Mouse (Mus musculus): ENCODE measurements around the gene Cd40.

The Cd40 gene

DNA sequence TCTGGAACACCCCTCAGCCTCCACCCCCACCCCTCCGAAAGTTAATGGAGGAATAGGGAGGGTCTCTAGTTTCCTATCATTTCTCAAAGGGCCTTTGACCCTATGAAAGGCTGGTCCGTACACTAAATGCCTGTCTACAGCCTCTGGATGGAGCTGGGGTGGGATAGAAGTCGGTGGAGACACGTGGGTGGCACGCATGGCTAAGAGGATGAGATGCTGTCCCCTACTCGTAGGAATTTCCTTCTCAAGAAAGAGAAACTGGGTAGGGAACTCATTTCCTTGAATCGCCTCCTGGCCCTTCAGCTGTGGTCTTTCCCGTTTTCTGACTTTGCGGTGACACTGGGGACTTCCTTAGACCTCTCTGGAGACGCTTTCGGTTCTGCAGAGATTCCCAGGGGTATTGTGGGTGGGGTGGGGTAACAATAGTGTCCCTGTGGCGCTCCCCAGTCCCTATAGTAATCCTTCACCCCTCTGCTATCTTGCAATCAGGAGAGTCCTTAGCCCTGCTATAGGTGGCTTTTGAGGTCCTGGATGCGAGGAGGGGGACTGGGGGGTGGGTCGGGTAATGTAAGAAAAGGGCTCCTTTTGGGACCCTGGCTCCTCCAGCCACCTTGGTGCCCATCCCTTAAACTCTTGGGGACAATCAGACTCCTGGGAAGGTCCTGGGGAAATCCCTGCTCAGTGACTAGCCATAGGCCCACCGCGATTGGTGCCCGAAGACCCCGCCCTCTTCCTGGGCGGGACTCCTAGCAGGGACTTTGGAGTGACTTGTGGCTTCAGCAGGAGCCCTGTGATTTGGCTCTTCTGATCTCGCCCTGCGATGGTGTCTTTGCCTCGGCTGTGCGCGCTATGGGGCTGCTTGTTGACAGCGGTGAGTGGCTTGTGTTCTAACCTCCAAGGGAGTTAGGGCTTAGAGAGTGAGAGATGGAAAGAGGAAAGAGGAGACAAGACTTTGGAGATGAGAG is at the start of gene Cd40:
TSS of gene Cd40 (plus strand) at position 740 of the 965 bp plus-strand sequence.
- peak; percentile 41 for DNase-seq

DNA sequence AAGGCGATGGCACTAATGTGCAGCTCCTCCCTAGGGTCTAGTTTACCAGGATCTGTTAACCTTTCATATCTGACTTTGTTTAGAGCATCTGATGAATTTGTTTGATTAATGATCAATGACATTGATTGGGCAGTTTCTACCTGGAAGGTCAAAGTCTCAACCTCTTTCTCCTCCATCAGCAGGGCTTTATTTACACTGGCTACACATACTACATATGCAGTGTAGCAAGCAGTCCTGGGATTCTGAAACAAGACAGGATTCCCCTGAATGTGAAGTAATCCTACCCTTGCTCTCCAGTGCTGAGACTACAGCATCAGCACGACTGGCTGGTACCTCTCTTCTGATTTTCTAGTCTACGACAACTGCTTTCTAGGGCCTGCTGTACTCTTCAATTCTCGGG is 48.6 kb upstream of the Cd40 start:
- no peak for DNase-seq

DNA sequence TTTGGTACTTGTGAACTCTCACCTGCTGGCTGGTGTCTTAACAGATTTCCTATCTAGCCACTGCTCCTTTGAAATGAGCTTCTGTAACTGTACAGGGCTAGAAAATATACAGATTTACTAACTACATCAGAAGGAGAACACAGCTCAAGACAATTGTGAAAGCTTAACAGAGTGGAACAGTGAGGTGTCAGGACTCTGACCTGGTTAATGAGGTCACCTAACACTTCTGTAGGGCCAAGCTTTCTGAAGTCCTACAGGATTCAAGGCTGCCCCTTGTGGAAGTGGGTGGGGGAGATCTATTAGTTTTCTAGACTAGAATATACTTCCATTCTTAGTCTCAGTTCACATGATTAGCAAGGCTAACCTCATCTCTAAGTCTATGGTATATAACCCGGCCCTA is 47.4 kb upstream of the Cd40 start:
- no peak for DNase-seq

DNA sequence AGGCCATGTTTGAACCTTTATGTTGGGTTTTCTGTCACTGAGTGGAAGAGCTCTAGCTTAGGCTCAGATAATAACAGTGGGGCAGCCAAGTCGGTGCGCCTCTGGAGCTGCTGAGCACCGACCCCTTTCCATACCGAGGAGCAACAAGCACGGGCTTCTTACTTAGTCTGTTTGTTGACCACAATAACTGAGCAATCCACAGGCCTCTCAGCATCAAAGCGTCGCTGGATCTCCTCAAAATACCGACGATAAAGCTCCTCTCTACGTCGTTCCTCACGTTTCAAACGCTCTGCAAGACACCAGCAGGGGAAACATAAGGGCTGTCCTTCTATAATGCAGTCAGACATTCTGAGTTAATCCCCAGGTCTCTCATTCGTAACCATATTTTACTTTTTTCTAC is 46.3 kb upstream of the Cd40 start:
- DNase-seq = no peak

DNA sequence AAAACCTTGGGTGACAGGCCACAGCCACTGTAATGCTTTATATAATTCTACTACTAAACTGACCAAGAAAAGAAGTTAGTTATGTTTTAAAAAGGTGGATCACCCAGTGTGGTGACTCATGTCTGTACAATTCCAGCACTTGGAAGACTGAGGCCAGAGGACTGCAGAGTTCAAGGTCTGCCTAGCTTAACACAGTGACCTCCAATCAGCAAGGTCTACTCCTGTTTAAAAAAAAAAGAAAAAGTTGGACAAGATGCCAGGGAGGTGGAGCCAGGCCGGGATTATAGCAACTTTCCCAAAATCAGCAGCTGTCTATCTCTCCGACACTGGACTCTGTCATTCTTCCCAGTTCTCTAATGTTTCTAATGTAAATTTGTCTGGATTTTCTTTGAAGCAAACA is 45.8 kb upstream of the Cd40 start:
- DNase-seq = no peak

DNA sequence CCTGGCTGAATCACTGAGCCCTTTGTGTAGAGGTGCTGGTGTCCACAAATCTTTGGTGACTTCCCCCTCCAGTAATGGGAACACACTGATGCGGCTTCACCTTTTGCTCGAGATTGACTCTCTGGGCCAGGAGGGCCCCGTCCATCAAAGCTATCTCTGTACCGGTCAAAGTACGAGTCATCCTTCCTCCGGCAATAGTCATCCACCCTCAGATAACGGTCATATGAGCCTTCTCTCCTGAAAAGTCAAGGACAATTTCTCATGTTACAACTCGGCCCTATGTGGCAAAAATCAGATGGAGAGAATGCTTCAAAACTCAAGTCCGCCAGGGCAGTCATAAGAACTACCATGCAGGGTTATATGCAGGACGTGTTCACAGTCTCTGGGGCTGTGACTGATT is 45.1 kb upstream of the Cd40 start:
- no peak for DNase-seq

DNA sequence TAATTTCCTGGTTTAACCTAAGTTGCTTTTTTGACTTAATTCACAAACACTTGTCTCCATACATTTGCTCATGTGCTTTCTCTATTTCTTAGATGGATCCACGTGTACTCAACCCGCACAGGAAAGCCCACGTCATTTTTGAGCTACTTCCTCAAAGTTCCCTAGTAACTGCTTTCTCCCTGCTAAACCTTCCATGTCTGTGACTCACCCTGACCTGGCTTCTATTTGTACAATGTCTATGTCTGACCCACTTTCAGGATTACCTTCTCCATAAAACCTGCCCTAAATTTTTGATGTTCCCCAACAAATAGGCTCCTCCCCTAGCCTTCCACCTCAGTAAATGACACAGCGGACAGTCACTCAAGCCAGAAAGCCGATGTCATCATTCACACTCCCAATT is 40.5 kb upstream of the Cd40 start:
- no peak for DNase-seq

DNA sequence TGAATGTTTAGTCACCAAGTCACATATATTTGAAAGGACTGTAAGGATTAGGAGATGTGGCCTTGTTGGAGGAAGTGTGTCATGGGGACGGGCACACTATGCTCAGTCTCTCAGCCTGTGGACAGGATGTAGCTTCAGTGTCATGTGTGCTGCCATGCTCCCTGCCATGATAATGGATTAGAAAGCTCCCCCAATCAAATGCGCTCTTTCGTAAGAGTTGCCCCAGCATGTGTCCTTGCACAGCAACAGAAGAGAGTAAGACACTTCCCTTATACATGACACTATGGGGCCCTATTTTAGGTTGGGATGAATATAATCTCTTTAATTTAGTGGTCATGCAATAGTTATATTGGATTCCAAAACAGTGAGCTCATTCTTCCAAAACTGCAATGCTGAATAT is 34.9 kb upstream of the Cd40 start:
- DNase-seq = no peak

DNA sequence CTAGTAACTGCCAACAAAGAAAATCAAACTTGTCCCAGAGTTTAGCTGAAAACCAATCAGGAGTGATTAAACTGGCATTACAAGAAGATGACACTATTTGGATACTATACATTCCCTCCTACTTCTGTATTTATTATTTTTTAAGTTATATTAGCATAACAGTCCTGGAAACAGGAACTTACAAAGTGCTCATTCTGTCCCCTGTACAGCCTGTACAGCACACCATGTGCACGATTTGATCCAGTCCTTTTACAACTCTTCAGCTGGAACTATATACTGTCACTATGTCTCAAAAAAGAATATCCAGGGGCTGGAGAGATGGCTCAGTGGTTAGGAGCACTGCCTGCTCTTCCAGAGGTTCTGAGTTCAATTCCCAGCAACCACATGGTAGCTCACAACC is 28.3 kb upstream of the Cd40 start:
- no peak for DNase-seq

DNA sequence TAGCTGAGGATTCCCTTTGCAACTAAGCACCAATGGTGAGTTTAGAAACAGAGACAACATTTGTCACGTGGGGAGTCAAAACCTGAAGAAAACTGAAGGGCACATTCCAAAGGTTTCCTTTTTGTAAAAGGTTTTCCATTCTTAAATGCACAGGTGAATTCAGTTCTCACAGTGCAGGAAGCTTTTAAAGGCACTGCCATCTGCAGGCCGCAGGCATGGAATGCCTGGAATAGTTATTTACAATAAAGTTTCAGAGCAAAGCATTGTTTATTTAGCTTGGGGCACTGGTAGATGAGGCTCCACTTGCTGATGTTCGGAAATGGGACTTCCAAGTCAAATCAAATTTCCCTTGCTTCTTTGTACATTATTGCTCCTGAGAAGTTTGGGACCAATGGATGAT is 22.9 kb upstream of the Cd40 start:
- DNase-seq = no peak

DNA sequence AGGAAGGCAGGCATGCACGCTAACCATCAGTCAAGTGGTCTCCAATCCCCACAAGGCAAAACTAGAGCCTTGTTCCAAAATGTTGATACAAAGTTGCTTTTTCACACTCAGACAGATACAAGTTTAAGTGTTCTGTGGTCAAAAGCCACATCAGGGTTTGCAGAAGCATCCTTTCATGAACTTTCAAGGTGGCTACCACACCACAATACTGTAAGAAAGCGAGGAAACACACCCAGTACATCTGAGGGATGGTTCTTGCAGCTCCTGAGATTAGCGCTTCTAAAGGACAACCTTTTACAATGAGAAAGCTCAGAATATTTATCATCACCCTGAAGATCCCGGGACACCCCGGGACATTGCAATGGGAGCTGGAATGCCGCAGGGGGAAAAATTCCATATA is 22.1 kb upstream of the Cd40 start:
- no peak for DNase-seq

DNA sequence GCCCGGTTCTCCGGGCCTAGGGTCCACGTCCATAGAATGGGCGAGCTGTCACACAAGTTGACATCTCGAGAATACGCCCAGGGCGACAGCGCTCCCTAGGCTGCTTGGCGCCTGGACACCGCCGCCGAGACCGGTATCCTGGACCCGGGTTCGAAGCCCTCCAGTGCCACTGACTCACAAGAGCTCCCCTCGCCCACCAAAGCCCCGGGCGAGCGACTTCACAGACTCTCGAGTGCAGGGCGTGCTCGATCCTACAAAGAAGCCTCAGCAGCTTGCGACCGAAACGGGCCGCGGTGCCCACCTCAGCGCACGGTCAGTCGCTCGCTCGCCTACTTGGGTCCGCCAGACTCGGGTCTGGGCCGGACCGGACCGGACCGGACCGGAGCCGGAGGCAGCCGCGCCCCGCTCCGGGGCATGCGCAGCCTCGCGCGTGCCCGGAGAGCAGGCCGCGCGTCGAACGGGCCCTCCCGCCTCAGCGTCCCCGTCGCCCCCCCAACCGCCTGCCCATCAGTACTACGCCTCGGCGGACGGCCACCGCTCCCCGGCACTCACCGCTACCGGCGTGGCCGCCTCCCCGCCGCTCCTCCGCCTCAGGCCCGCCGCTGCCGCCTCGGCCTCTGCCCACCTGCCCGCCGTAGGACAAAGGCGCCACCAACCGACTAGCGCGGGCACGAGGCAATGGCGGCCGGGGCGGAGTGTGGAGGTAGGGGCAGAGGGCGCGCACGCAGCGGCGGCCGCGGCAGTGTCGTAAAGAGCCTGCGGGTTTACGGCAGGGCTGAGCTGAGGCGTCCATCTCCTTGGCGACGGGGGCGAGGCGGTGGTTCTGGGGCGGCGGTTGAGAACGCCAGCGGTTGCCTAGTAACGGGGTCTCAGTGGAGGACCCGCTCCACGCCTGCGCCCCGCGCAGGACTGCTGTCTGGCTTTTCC is 21.0 kb upstream of the Cd40 start, which contains the start of gene Ncoa5:
TSS of gene Ncoa5 (minus strand) at position 737 of the 927 bp plus-strand sequence.
- DNase-seq = peak; percentile 96

DNA sequence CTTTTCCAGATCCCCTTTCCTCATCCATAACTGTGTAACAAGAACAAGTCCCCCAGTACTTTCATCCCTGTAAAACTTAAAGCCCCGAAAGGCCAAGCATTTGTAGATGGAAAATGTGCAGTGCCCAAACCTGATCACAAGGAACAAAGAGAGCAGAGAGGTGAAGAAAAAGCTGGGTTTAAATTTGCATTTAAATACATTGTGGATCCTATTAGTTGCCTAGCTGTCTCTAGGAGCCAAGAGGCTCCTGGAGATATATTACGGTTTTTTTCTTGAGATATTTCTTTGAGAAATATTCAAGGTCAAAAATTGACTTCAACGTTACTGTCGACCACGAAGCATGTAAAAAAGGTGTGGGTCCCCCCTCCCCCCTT is 20.4 kb upstream of the Cd40 start:
- DNase-seq = no peak

DNA sequence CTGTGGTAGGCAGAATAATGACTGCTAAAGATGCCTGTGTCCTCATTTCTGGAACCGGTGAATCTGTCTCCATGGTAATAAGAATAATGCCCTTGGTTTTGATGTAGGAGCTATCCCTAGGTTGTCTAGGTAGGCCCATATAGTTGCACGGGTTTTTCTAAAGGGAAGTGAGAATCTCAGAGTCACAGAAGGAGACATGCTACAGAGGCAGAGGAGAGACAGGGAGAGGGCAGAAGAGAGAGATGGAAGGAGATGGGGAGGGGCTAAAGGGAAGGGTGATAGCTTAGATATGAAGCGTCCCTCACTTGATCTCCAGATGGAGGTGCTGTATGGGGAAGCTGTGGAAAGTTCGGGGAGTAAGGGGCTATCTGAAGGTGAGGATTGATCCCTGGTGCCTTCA is 18.0 kb upstream of the Cd40 start:
- no peak for DNase-seq

DNA sequence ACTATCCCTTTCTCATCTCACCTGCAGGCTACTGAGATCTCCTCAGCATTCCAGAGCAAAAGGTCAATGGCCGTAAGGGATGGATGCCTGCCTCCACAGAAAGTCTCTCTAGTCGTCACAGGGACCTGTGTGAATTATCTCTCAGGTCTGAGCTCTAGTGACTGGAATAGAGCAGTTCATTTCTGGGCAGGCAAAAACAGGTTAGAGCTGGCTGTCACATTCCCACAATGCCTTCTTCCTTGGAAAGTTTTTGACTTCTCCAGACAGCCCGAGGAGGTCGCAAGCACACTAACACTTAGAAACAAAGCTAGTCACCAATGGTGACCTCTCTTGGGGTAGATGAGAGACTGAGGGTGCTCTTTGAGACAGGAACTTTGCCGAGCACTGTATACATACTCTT is 13.3 kb upstream of the Cd40 start:
- no peak for DNase-seq

DNA sequence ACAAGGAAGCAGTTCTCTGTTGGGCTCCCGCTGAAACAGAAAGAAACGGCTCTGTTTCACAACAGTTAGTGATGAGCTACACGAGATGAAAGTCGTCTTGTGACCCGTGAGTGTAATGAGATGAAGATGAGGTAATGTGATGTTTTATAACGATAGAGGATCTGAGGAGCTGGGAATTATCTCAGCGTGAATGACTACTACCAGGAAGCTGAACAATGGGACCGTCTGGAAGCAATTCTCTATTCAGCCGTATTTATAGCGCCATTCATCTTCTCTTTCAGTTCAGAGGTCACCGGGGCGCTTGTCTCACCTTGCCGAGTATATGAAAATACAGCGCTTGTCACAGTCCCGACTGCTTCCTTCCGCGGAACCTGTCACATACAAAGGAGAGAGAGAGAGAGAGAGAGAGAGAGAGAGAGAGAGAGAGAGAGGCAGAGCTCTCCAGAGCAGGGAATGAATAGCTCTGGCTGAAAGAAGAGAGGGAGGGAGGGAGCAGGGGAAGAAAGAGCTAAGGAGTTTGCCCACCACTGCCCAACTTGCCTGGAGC is 12.3 kb upstream of the Cd40 start:
- DNase-seq = no peak

DNA sequence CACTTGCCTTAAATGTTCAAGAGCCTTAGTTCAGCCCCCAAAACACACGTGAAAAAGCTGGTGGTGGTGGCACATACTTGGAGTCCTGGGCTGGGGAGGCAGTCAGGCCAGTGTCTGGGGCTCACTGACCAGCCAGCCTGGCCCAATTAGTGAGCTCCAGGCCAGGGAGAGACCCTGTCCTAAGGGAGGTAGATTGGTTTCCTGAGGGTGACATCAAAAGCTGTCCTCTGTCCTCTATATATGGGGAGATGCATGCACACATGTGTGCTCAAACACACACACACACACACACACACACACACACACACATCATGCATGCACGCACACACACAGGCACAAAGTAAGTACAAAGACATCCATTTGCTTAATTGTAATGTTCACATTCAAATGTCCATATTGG is 11.7 kb upstream of the Cd40 start:
- DNase-seq = no peak

DNA sequence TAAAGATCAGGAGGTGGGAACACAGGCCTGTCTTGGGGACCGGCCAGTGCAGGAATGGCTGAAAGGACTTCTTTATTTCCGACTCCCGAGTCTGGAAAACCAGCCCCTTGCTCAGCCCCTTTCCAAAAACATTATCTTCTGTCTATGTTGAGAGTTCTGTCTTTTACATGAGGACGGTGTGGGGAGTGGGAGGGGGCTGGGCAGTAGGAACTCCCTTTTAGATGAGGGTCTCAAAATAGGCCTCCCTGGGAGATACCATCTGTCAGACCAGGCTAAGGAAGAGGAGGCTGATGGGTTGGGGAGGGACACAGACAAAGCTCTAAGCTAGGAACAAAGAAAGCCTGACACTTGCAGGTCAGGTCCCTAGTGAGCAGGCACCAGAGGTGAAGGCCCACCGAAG is 6.4 kb upstream of the Cd40 start:
- no peak for DNase-seq

DNA sequence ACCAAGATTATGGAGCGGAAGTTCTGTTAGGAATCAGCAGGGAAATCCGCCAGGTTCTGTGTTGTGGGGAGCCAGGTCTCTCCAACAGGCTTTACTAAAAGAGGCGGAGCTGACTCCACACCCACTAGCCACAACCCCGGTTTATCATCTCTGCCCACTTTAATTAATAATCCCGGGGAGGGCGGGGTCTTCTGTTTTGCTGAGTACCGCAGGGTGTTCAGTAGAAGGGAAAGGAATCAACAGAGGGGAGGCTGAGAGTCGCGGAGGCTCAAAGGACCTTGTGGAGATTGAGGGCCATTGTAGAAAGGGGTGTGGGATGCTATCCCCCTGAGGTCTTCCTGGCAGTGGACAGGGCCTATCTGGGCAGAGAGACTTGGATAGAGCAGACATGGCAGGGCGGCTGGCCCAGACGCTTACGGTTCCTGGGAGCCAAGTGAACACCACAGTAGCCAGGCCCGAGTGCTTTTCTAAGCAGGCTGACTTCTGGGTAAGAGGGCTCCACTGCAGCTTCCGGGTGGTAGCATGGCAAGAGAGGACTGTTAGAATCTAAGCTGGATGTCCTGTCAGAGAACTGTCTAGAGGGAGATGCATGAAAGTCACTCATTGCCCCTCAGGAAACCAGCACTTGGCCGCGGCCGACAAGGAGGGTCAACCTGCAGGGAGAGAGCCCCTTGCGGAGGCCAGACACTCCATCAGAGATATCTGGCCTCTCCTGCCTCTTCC is 4.4 kb upstream of the Cd40 start:
- DNase-seq = no peak

DNA sequence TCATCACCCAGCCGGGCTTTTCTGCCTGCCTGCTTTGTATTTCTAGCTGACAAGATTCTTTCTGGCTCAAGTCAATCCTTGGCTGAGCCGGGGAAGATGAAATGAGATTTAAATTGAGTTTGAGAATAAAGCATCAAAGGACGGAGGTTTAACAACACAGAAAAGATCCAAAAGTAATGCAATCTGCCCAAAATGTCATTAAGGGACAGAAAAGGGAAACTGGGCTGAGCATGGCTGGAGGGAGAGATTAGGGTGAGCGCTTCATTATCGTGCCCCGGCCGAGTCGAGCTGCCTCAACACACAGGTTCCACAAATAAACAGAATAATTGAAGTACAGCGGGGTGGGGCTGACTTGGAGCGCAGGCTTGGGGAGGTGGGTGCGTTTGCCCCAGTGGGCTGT is 3.9 kb upstream of the Cd40 start:
- DNase-seq = no peak

DNA sequence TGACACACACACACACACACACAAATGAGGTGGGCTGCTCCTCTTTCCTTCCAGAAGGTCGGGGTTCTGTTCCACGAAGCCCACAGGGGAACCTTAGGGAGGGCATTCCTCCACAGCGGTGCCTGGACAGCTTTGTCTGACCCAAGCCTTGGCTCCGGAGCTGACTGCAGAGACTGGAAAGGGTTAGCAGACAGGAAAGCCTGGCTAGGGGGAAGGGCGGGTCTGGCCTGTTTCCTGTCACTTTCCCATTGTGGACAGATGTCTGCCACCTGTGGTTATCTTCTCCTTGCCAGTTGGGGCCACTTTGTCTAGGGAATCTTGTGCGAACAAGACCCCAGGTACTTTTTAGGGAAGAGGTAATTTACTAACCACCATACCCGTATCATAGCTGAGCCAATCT is 478 bp downstream of the Cd40 start:
- DNase-seq = no peak

DNA sequence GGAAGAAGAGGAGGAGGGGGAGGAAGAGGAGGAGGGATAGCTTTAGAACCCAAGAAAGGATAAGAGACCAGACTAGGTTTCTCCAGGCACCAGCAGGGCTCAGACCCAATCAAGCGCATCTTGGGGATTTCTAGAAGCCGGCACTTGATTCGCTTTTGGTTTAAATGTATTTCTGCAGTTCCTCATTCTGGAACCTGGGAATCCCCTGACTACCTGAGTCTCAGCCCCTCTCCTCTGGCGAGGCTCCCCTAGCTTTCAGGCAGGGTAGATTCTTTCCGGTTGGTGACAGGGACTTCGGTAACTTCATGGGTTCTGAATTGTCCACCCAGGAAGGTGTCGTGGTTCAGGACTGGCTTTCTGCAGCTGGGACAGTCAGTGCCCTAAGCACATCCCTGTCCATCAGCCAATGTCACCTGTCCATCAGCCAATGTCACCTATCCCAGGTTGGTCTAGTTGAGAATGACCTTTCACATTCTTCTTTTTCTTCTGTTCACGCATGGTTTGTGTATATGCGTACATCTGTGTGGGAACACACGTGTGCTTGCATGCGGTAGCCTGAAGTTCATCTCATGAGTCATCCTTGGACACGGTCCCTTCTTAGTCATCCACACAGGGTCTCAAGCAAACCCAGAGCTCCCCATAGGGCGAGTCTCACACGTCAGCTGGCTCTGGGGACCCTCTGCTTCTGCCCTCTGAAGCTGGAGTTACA is 1.1 kb downstream of the Cd40 start:
- DNase-seq = no peak
